Mouse (Mus musculus): Measurements from ENCODE around the gene Ccnd3. TPM values are rescaled to one million over a fixed set of nuclear protein-coding genes. Genes with fewer than 3 reads are reported as not detected.

Ccnd3 gene
- 164 and 194 TPM in 2 replicates for polyA plus RNA-seq (2012; rRNA removed)

GRCm38 (mm10) chr17:47504941-47505346 is at the start of gene Ccnd3:
Gene Ccnd3, plus strand, starts transcription at chr17:47505051.
- no peak for DNase-seq (ENCODE audit: low read depth)

GRCm38 (mm10) chr17:47458310-47458709 is 46.5 kb upstream of the Ccnd3 start:
- no peak for DNase-seq (ENCODE audit: low read depth)

GRCm38 (mm10) chr17:47458936-47459335 is 45.9 kb upstream of the Ccnd3 start:
- no peak for DNase-seq (ENCODE audit: low read depth)

- DNase-seq (ENCODE audit: low read depth) = no peak
Measured at GRCm38 (mm10) chr17:47459341-47459919, 45.4 kb upstream of the Ccnd3 start.

- DNase-seq (ENCODE audit: low read depth) = no peak
Measured at GRCm38 (mm10) chr17:47461688-47462087, 43.2 kb upstream of the Ccnd3 start.

GRCm38 (mm10) chr17:47462209-47462608 is 42.6 kb upstream of the Ccnd3 start:
- no peak for DNase-seq (ENCODE audit: low read depth)

GRCm38 (mm10) chr17:47462728-47463388 is 42.0 kb upstream of the Ccnd3 start:
- no peak for DNase-seq (ENCODE audit: low read depth)

- DNase-seq (ENCODE audit: low read depth) = no peak
Measured at GRCm38 (mm10) chr17:47464248-47464965, 40.4 kb upstream of the Ccnd3 start.

GRCm38 (mm10) chr17:47465016-47465415 is 39.8 kb upstream of the Ccnd3 start:
- no peak for DNase-seq (ENCODE audit: low read depth)

GRCm38 (mm10) chr17:47466284-47466683 is 38.6 kb upstream of the Ccnd3 start:
- no peak for DNase-seq (ENCODE audit: low read depth)

- DNase-seq (ENCODE audit: low read depth) = no peak
Measured at GRCm38 (mm10) chr17:47467659-47468058, 37.2 kb upstream of the Ccnd3 start.

- DNase-seq (ENCODE audit: low read depth) = no peak
Measured at GRCm38 (mm10) chr17:47468063-47468462, 36.8 kb upstream of the Ccnd3 start.

GRCm38 (mm10) chr17:47468466-47468865 is 36.4 kb upstream of the Ccnd3 start:
- no peak for DNase-seq (ENCODE audit: low read depth)

GRCm38 (mm10) chr17:47469642-47470041 is 35.2 kb upstream of the Ccnd3 start:
- DNase-seq (ENCODE audit: low read depth) = no peak

GRCm38 (mm10) chr17:47470121-47470520 is 34.7 kb upstream of the Ccnd3 start:
- no peak for DNase-seq (ENCODE audit: low read depth)

GRCm38 (mm10) chr17:47470686-47471085 is 34.2 kb upstream of the Ccnd3 start:
- no peak for DNase-seq (ENCODE audit: low read depth)

GRCm38 (mm10) chr17:47472435-47473350 is 32.2 kb upstream of the Ccnd3 start:
- DNase-seq (ENCODE audit: low read depth) = no peak

GRCm38 (mm10) chr17:47473434-47473974 is 31.3 kb upstream of the Ccnd3 start:
- no peak for DNase-seq (ENCODE audit: low read depth)

- DNase-seq (ENCODE audit: low read depth) = no peak
Measured at GRCm38 (mm10) chr17:47474250-47474649, 30.6 kb upstream of the Ccnd3 start.

GRCm38 (mm10) chr17:47475181-47475580 is 29.7 kb upstream of the Ccnd3 start:
- no peak for DNase-seq (ENCODE audit: low read depth)

- DNase-seq (ENCODE audit: low read depth) = no peak
Measured at GRCm38 (mm10) chr17:47475714-47476113, 29.1 kb upstream of the Ccnd3 start.

GRCm38 (mm10) chr17:47479887-47480286 is 25.0 kb upstream of the Ccnd3 start:
- no peak for DNase-seq (ENCODE audit: low read depth)
